Mouse (Mus musculus) hindbrain, embryonic 11.5 days (tissue): ENCODE measurements at regions not wholly inside any gene's neighbourhood (a gene's known extent, or its start where the extent isn't known, plus 50 kb on each side); places are given as distances from the start of the nearest gene placed in this dataset.

Experiments used
- ATAC-seq: fragments of 200-750 bp; cut with Nextera tagmentation; 2 replicates; pipeline ENCODE4 v1.8.0; 2017; ENCODE audit warnings: mild to moderate bottlenecking, moderate TSS enrichment, moderate library complexity; ENCODE audit not compliant: low FRiP score
- DNase-seq: peaks from one replicate; pipeline ENCODE4 v3.0.0-alpha.2; 2015; ENCODE audit warnings: low spot score
- H3K27ac ChIP-seq: fragments of 300-500 bp; sonication (generic); 2 replicates; pipeline ENCODE4 v1.5.1; 2014; ENCODE audit warnings: mild to moderate bottlenecking, low read depth, low read length
- H3K27me3 ChIP-seq: fragments of 300-500 bp; sonication (generic); 2 replicates; pipeline ENCODE4 v1.6.1; 2014; ENCODE audit warnings: mild to moderate bottlenecking, low read length, moderate library complexity, mixed read lengths; ENCODE audit not compliant: control insufficient read depth, insufficient read depth
- H3K36me3 ChIP-seq: fragments of 300-500 bp; sonication (generic); 2 replicates; pipeline ENCODE4 v1.6.1; 2014; ENCODE audit warnings: mild to moderate bottlenecking, low read length, moderate library complexity, mixed read lengths; ENCODE audit not compliant: control insufficient read depth, insufficient read depth
- H3K4me1 ChIP-seq: fragments of 300-500 bp; sonication (generic); replicated peaks from 2 replicates; pipeline ENCODE4 v1.6.1; 2014; ENCODE audit warnings: low read length, mixed read lengths; ENCODE audit not compliant: control insufficient read depth, insufficient read depth
- H3K4me2 ChIP-seq: fragments of 300-500 bp; sonication (generic); replicated peaks from 2 replicates; pipeline ENCODE4 v1.6.1; 2014; ENCODE audit warnings: mild to moderate bottlenecking, low read depth, low read length
- H3K4me3 ChIP-seq: fragments of 300-500 bp; sonication (generic); 2 replicates; pipeline ENCODE4 v1.5.1; 2014; ENCODE audit warnings: low read depth, low read length
- H3K9ac ChIP-seq: fragments of 300-500 bp; sonication (generic); 2 replicates; pipeline ENCODE4 v1.6.1; 2014; ENCODE audit warnings: low read depth, low read length
- H3K9me3 ChIP-seq: fragments of 300-500 bp; sonication (generic); 2 replicates; pipeline ENCODE4 v1.6.1; 2016; ENCODE audit warnings: low read length; ENCODE audit not compliant: control insufficient read depth
- WGBS: fragments of 180-500 bp; shearing (Covaris S2); extraction: QIAGEN DNeasy Blood & Tissue Kit; methylation state at CpG from one replicate; pipeline ENCODE4 v1.1.7; 2014; 5-methylcytosine and 5-hydroxymethylcytosine counted together

- Histone ChIP-seq H3K4me2 (no peak overlapping the region), H3K4me3 (no peak overlapping the region), H3K4me1 (no peaks in the 10 kb centered on the region), H3K36me3 (no peaks in the 10 kb centered on the region), H3K27me3 (no peaks in the 10 kb centered on the region), H3K9me3 (no peaks in the 10 kb centered on the region), H3K9ac (no peak overlapping the region), H3K27ac (no peak overlapping the region)
- DNase-seq (no peak), ATAC-seq (no peak)
- 59% methylated on average over 6 of the region's 6 CpGs for whole genome bisulfite sequencing
These were observed 106.9 kb downstream of the Sox2 start for GRCm38 (mm10) chr3:34757130-34757529.

DNA sequence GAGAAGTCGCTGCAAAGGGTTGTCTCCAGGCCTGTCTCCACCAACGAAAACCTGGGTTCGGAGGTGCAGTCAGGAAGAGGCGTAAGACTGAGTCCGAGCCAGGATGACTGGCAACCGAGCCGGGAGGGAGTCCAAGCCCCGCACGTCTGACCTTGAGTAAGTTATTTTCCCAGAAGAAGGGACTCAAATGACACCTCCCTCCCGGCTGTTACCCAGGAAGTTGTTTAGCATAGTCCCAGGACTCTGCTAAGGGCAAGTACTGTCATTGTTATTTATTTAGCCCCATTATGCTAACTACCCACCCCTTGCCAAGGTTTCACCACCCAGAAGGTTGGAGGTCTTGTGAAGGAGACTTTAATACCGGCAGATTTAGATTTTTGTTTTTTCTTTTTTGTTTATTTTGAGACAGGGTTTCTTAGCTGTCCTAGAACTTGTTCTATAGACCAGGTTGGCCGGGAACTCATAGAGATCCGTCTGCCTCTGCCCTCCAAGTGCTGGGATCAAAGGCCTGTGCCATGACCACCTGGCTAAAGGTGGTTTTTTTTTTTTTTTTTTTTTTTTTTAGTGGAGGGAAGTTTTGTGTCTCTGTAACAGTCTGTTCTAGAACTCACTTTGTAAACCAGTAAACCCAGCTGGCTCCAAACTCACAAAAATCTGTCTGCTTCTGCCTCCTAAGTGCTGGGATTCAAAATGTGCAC lies 107.8 kb downstream of the Sox2 start:
- no peak for ATAC-seq
- Histone ChIP-seq H3K27ac (no peak overlapping the region), H3K36me3 (no peaks in the 10 kb centered on the region), H3K27me3 (no peaks in the 10 kb centered on the region), H3K4me1 (no peaks in the 10 kb centered on the region), H3K4me3 (no peak overlapping the region), H3K9ac (no peak overlapping the region), H3K9me3 (no peaks in the 10 kb centered on the region), H3K4me2 (no peak overlapping the region)
- DNase-seq = no peak
- 32% methylated on average over 13 of the region's 13 CpGs for WGBS

GRCm38 (mm10) chr3:34759942-34760640 lies 109.9 kb downstream of the Sox2 start:
- ATAC-seq = no peak
- Histone ChIP-seq H3K4me2 (no peak overlapping the region), H3K9me3 (no peaks in the 10 kb centered on the region), H3K27ac (no peak overlapping the region), H3K27me3 (no peaks in the 10 kb centered on the region), H3K36me3 (no peaks in the 10 kb centered on the region), H3K4me3 (no peak overlapping the region), H3K9ac (no peak overlapping the region), H3K4me1 (no peaks in the 10 kb centered on the region)
- DNase-seq = no peak
- 69% methylated on average over 19 of the region's 19 CpGs for WGBS

DNA sequence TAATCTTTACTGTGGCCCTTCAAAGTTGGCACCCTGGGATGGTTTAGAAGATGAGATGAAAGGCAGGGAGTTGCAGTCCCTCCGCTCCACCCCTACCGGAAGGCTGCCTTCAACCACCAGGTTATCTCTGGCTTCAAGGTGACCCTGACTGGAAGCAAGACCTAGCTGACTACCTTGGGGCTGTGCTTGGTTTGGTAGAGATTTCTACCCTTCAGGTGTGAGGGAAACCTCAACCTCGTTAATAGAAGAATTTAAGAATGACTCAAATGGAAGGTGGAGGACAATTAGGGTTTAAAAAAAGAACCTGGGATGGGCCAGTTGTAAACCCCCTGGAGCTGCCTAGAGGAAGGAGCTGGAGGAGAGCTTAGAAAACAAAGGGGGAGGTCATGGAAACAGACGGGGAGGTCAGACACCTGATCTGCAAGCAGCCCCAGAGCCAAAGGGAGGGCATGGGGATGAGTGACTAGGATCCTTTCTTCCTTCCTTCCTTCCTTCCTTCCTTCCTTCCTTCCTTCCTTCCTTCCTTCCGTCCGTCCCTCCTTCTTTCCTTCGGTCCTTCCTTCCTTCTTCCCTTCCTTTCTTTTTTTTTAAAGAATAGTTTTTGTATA lies 111.1 kb downstream of the Sox2 start:
- Histone ChIP-seq H3K4me1 (no peaks in the 10 kb centered on the region), H3K27ac (no peak overlapping the region), H3K27me3 (no peaks in the 10 kb centered on the region), H3K4me2 (no peak overlapping the region), H3K9ac (no peak overlapping the region), H3K9me3 (no peaks in the 10 kb centered on the region), H3K36me3 (no peaks in the 10 kb centered on the region), H3K4me3 (no peak overlapping the region)
- ATAC-seq = no peak
- DNase-seq = no peak
- WGBS = 69% methylated on average over 7 of the region's 7 CpGs

GRCm38 (mm10) chr3:34761783-34762182 lies 111.6 kb downstream of the Sox2 start:
- H3K4me1 ChIP-seq = no peaks in the 10 kb centered on the region
- no peak overlapping the region for H3K9ac ChIP-seq
- H3K4me3 ChIP-seq = no peak overlapping the region
- H3K9me3 ChIP-seq = no peaks in the 10 kb centered on the region
- H3K27ac ChIP-seq = no peak overlapping the region
- DNase-seq (no peak), ATAC-seq (no peak)
- H3K4me2 ChIP-seq = no peak overlapping the region
- 92% methylated on average over 4 of the region's 4 CpGs for WGBS
- no peaks in the 10 kb centered on the region for H3K27me3 ChIP-seq
- no peaks in the 10 kb centered on the region for H3K36me3 ChIP-seq

GRCm38 (mm10) chr3:34764559-34764958 lies 114.4 kb downstream of the Sox2 start:
- no peak overlapping the region for H3K4me3 ChIP-seq
- WGBS = 70% methylated on average over 2 of the region's 2 CpGs
- no peak for ATAC-seq

DNA sequence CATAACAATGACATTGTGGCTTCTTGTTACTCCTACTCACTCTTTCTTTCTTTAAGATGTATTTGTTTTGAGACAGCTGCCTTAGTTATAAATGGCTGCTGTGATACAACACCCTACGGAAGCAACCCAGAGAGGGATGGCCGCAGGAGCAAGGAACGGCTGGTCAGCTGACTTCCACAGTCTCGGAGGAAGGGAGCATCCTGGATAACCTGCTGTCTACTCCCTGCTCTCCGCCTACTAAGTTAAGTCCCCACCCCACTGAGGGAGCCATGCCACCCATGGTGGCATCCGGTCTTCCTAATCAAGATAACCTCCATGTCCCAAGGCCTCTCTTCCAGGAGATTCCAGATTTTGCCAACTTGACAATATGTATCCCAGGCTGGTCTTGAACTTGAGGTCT lies 114.9 kb downstream of the Sox2 start:
- Histone ChIP-seq H3K27ac (no peak overlapping the region), H3K4me3 (no peak overlapping the region), H3K27me3 (no peaks in the 10 kb centered on the region), H3K4me2 (no peak overlapping the region), H3K4me1 (no peaks in the 10 kb centered on the region), H3K9me3 (no peaks in the 10 kb centered on the region), H3K36me3 (no peaks in the 10 kb centered on the region), H3K9ac (no peak overlapping the region)
- ATAC-seq = no peak
- 76% methylated on average over 6 of the region's 6 CpGs for WGBS
- DNase-seq = no peak

More at GRCm38 (mm10) chr3:34764559-34764958, 114.4 kb downstream of the Sox2 start:
- Histone ChIP-seq H3K9ac (no peak overlapping the region), H3K27ac (no peak overlapping the region), H3K9me3 (no peaks in the 10 kb centered on the region), H3K4me2 (no peak overlapping the region), H3K4me1 (no peaks in the 10 kb centered on the region), H3K27me3 (no peaks in the 10 kb centered on the region), H3K36me3 (no peaks in the 10 kb centered on the region)
- no peak for DNase-seq

- no peak overlapping the region for H3K4me2 ChIP-seq
- no peaks in the 10 kb centered on the region for H3K4me1 ChIP-seq
- H3K27me3 ChIP-seq = no peaks in the 10 kb centered on the region
- 35% methylated on average over 2 of the region's 3 CpGs for WGBS
- no peak for DNase-seq
- no peak for ATAC-seq
- no peaks in the 10 kb centered on the region for H3K36me3 ChIP-seq
- H3K27ac ChIP-seq = no peak overlapping the region
- H3K9ac ChIP-seq = no peak overlapping the region
- H3K4me3 ChIP-seq = no peak overlapping the region
- H3K9me3 ChIP-seq = no peaks in the 10 kb centered on the region
These were observed 119.6 kb downstream of the Sox2 start for GRCm38 (mm10) chr3:34769818-34770217.

- WGBS = 82% methylated on average over 6 of the region's 6 CpGs
- ATAC-seq = no peak
- no peaks in the 10 kb centered on the region for H3K4me1 ChIP-seq
These were observed 120.1 kb downstream of the Sox2 start for GRCm38 (mm10) chr3:34770271-34770670.

More at GRCm38 (mm10) chr3:34770271-34770670, 120.1 kb downstream of the Sox2 start:
- Histone ChIP-seq H3K4me2 (no peak overlapping the region), H3K4me3 (no peak overlapping the region), H3K9ac (no peak overlapping the region), H3K9me3 (no peaks in the 10 kb centered on the region), H3K27ac (no peak overlapping the region), H3K27me3 (no peaks in the 10 kb centered on the region; the same call in 1 of the 2 replicates), H3K36me3 (no peaks in the 10 kb centered on the region)
- DNase-seq = no peak
